Mouse (Mus musculus) forebrain, postnatal 0 days (tissue): ENCODE measurements around the gene Vmn2r83. TPM values are rescaled to one million over a fixed set of nuclear protein-coding genes. Genes with fewer than 3 reads are reported as not detected.

ENCODE experiments used
- ATAC-seq: fragments of 200-750 bp; cut with Nextera tagmentation; 2 replicates; pipeline ENCODE4 v1.8.0; 2017; ENCODE audit warnings: mild to moderate bottlenecking, moderate library complexity
- DNase-seq: peaks from one replicate; pipeline ENCODE4 v3.0.0-alpha.2; 2015
- H3K27ac ChIP-seq: fragments of 300-500 bp; sonication (generic); 2 replicates; pipeline ENCODE4 v1.5.1; 2014; ENCODE audit warnings: low read depth, mild to moderate bottlenecking, antibody characterized with exemption, low read length, moderate library complexity, mixed read lengths
- H3K27me3 ChIP-seq: fragments of 300-500 bp; sonication (generic); 2 replicates; pipeline ENCODE4 v1.6.1; 2014; ENCODE audit warnings: mild to moderate bottlenecking, low read length, mixed read lengths; ENCODE audit not compliant: insufficient read depth
- H3K36me3 ChIP-seq: fragments of 300-500 bp; sonication (generic); 2 replicates; pipeline ENCODE4 v1.6.1; 2014; ENCODE audit warnings: mild to moderate bottlenecking, moderate library complexity; ENCODE audit not compliant: insufficient read depth
- H3K4me1 ChIP-seq: fragments of 300-500 bp; sonication (generic); 2 replicates; pipeline ENCODE4 v1.6.1; 2014; ENCODE audit warnings: antibody characterized with exemption; ENCODE audit not compliant: insufficient read depth
- H3K4me2 ChIP-seq: fragments of 300-500 bp; sonication (generic); 2 replicates; pipeline ENCODE4 v1.6.1; 2014; ENCODE audit warnings: low read depth, mild to moderate bottlenecking, moderate library complexity
- H3K4me3 ChIP-seq: fragments of 300-500 bp; sonication (generic); 2 replicates; pipeline ENCODE4 v1.5.1; 2014; ENCODE audit warnings: low read depth, low read length, mixed read lengths
- H3K9ac ChIP-seq: fragments of 300-500 bp; sonication (generic); 2 replicates; pipeline ENCODE4 v1.6.1; 2014; ENCODE audit warnings: mild to moderate bottlenecking
- H3K9me3 ChIP-seq: fragments of 300-500 bp; sonication (generic); 2 replicates; pipeline ENCODE4 v1.6.1; 2016; ENCODE audit warnings: low read length
- CTCF ChIP-seq: sonication (generic); IDR thresholded peaks from 2 replicates; pipeline ENCODE4 v1.5.1; 2016; ENCODE audit warnings: antibody characterized with exemption, control low read depth, low read depth
- WGBS: fragments of 180-500 bp; shearing (Covaris S2); extraction: QIAGEN DNeasy Blood & Tissue Kit; methylation state at CpG from one replicate; pipeline ENCODE4 v1.1.7; 2014; 5-methylcytosine and 5-hydroxymethylcytosine counted together
- microRNA-seq, 2 experiments: library from miRNA; unstranded; fragments of <30 nt; microRNA quantifications; one replicate each; pipeline ENCODE4; 2016
- polyA plus RNA-seq: library from polyadenylated mRNA; unstranded; fragments of >200 nt; fragmentation: Nextera tagmentation; extraction: Ambion mirVana; gene quantifications from 2 replicates; pipeline ENCODE4 v1.2.1, GENCODE M21; 2015
- total RNA-seq: library from RNA; depleted of rRNA; stranded (reverse); fragments of >200 nt; gene quantifications from 2 replicates; pipeline ENCODE4 v1.2.3, GENCODE M21; 2014; rRNA removed

The Vmn2r83 gene
- total and polyA plus RNA-seq, 2 experiments from 2014 or later = not detected

GRCm38 (mm10) chr10:79538323-79538722 is 69.8 kb downstream of the Vmn2r83 start:
- no peaks in the 10 kb centered on the region for H3K27me3 ChIP-seq
- no peak overlapping the region for H3K4me2 ChIP-seq
- TF ChIP-seq CTCF = no peak
- peaks cover under 1% of the 10 kb centered on the region; the same call in 1 of the 2 replicates for H3K4me1 ChIP-seq
- H3K27ac ChIP-seq = no peak overlapping the region
- DNase-seq = no peak
- H3K9ac ChIP-seq = no peak overlapping the region
- ATAC-seq = no peak
- 76% methylated on average over 3 of the region's 3 CpGs for WGBS
- H3K4me3 ChIP-seq = no peak overlapping the region
- H3K36me3 ChIP-seq = peaks cover 42% of the 10 kb centered on the region
- H3K9me3 ChIP-seq = no peaks in the 10 kb centered on the region

DNA sequence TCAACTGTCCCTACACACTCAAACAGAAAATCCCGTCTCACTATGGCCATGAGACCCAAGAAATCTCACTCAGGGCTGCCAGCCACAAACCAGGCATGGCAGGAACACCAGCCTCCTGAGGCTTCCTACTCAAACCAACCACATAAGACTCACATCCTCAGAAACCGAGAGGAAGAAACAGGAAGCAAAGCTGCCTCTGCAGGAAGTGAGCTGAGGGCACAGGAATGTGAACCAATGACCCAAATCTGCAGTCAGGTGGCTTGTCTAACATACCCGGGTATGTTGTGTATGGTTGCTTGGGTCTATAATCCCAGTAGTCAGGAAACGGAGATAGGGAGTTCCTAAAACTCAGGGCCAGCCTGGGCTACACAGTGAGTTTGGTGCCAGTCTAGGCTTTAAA is 70.3 kb downstream of the Vmn2r83 start:
- no peaks in the 10 kb centered on the region for H3K27me3 ChIP-seq
- 80% methylated on average over 4 of the region's 4 CpGs for WGBS
- no peak overlapping the region for H3K27ac ChIP-seq
- H3K9me3 ChIP-seq = no peaks in the 10 kb centered on the region
- DNase-seq (no peak), ATAC-seq (no peak)
- H3K9ac ChIP-seq = no peak overlapping the region
- H3K4me3 ChIP-seq = no peak overlapping the region
- no peak overlapping the region for H3K4me2 ChIP-seq
- H3K36me3 ChIP-seq = peaks cover 48% of the 10 kb centered on the region
- H3K4me1 ChIP-seq = no peaks in the 10 kb centered on the region
- no peak for TF ChIP-seq CTCF

GRCm38 (mm10) chr10:79539701-79540495 is 71.4 kb downstream of the Vmn2r83 start:
- Histone ChIP-seq H3K27me3 (no peaks in the 10 kb centered on the region), H3K4me2 (no peak overlapping the region), H3K27ac (no peak overlapping the region), H3K4me3 (no peak overlapping the region), H3K36me3 (peaks cover 58% of the 10 kb centered on the region), H3K9ac (no peak overlapping the region), H3K4me1 (no peaks in the 10 kb centered on the region), H3K9me3 (no peaks in the 10 kb centered on the region)
- 97% methylated on average over 16 of the region's 16 CpGs for WGBS
- TF ChIP-seq CTCF = no peak
- DNase-seq = no peak
- no peak for ATAC-seq

DNA sequence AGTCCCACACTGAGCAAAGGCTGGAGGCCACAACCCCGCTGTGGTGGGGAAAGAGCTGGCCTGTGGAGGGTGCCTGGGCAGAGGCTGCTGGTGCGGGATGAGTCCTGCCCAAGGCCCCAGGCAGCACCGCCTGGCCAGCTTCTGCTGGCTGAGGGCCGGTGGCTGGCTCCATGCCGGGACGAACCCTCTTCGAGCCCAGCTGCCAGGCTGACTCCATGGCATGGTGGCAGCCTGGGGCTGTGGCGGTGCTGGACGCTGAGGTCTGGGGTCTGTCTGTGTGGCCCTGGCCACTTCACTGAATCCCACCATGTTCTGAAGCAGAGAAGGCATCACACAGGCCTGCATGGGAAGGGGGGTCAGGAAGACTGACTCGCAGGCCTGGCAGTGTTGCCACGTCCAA is 72.2 kb downstream of the Vmn2r83 start:
- Histone ChIP-seq H3K27me3 (no peaks in the 10 kb centered on the region), H3K4me1 (no peaks in the 10 kb centered on the region), H3K4me2 (no peak overlapping the region), H3K27ac (no peak overlapping the region), H3K36me3 (peaks cover 65% of the 10 kb centered on the region), H3K9ac (no peak overlapping the region), H3K4me3 (no peak overlapping the region), H3K9me3 (no peaks in the 10 kb centered on the region)
- no peak for TF ChIP-seq CTCF
- ATAC-seq (no peak), DNase-seq (no peak)
- WGBS = 92% methylated on average over 11 of the region's 11 CpGs

DNA sequence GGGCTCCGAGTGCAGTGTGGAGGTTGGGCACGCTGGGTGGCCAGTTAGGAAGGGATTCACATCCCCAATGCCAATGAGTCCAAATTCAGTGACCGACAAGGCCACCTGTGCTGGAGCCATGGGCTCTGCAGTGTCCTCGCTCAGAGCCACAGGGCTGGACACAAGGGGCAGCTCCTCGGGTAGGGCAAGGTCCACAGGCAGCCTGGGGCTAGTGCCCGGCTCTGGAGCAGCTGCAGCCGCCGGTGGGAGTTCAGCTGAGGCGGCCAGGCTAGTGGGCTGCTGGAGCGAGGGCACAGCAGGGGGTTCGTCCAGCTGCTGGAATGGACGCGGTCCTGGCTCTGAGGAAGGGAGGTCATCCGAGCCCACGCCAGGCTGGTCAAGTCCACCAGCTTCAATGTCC is 73.0 kb downstream of the Vmn2r83 start:
- ATAC-seq (no peak), DNase-seq (no peak)
- Histone ChIP-seq H3K9ac (no peak overlapping the region), H3K4me3 (no peak overlapping the region), H3K4me2 (no peak overlapping the region), H3K27ac (no peak overlapping the region), H3K36me3 (peaks cover 72% of the 10 kb centered on the region), H3K27me3 (no peaks in the 10 kb centered on the region), H3K4me1 (no peaks in the 10 kb centered on the region), H3K9me3 (no peaks in the 10 kb centered on the region)
- no peak for TF ChIP-seq CTCF
- WGBS = 82% methylated on average over 15 of the region's 15 CpGs

- Histone ChIP-seq H3K9ac (no peak overlapping the region), H3K27ac (no peak overlapping the region)
- WGBS = 94% methylated on average over 11 of the region's 11 CpGs
Measured at GRCm38 (mm10) chr10:79542171-79542570, 73.6 kb downstream of the Vmn2r83 start.

More at GRCm38 (mm10) chr10:79542171-79542570, 73.6 kb downstream of the Vmn2r83 start:
- no peak for ATAC-seq
- Histone ChIP-seq H3K4me1 (no peaks in the 10 kb centered on the region), H3K4me3 (no peak overlapping the region), H3K36me3 (peaks cover 79% of the 10 kb centered on the region), H3K9me3 (no peaks in the 10 kb centered on the region), H3K27me3 (no peaks in the 10 kb centered on the region), H3K4me2 (no peak overlapping the region)
- no peak for DNase-seq
- no peak for TF ChIP-seq CTCF

Small RNA genes within 50 kb of the gene (microRNA-seq; reads per million reads assigned to microRNA genes)
- 0 to 0.12 reads per million in 2 experiments for gene Mir6909

Other genes starting within 250 kb of the Vmn2r83 start
- not detected in 2 replicates for gene Vmn2r81, start 221.0 kb upstream of the Vmn2r83 start, total RNA-seq
- gene Vmn2r81, start 221.0 kb upstream of the Vmn2r83 start, polyA plus RNA-seq = not detected in 2 replicates
- gene Vmn2r82, start 112.2 kb upstream of the Vmn2r83 start, total RNA-seq = not detected in 2 replicates
- gene Vmn2r82, start 112.2 kb upstream of the Vmn2r83 start, polyA plus RNA-seq = not detected in 2 replicates
- gene Plpp2, start 65.1 kb downstream of the Vmn2r83 start, total RNA-seq = 18.5 and 24.1 TPM in 2 replicates
- 11.0 and 13.1 TPM in 2 replicates for gene Plpp2, start 65.1 kb downstream of the Vmn2r83 start, polyA plus RNA-seq
- gene Mier2, start 86.5 kb downstream of the Vmn2r83 start, total RNA-seq = 70.0 and 73.0 TPM in 2 replicates
- gene Mier2, start 86.5 kb downstream of the Vmn2r83 start, polyA plus RNA-seq = 37.5 and 38.6 TPM in 2 replicates
- not detected in 2 replicates for gene Theg, start 118.6 kb downstream of the Vmn2r83 start, total RNA-seq
- not detected in 2 replicates for gene Theg, start 118.6 kb downstream of the Vmn2r83 start, polyA plus RNA-seq
- gene C2cd4c, start 145.3 kb downstream of the Vmn2r83 start, total RNA-seq = 22.2 and 26.7 TPM in 2 replicates
- gene C2cd4c, start 145.3 kb downstream of the Vmn2r83 start, polyA plus RNA-seq = 0.65 and 0.69 TPM in 2 replicates
- 45.3 and 54.7 TPM in 2 replicates for gene Shc2, start 169.2 kb downstream of the Vmn2r83 start, total RNA-seq
- 11.3 and 16.9 TPM in 2 replicates for gene Shc2, start 169.2 kb downstream of the Vmn2r83 start, polyA plus RNA-seq
- gene Odf3l2, start 177.0 kb downstream of the Vmn2r83 start, total RNA-seq = 0.38 and 0.52 TPM in 2 replicates
- gene Odf3l2, start 177.0 kb downstream of the Vmn2r83 start, polyA plus RNA-seq = 0.44 and 0.81 TPM in 2 replicates
- gene Madcam1, start 195.8 kb downstream of the Vmn2r83 start, total RNA-seq = 0.38 and 0.95 TPM in 2 replicates
- 0.67 and 0.70 TPM in 2 replicates for gene Madcam1, start 195.8 kb downstream of the Vmn2r83 start, polyA plus RNA-seq
- gene Tpgs1, start 200.6 kb downstream of the Vmn2r83 start, total RNA-seq = 64.2 and 91.5 TPM in 2 replicates
- 128 and 148 TPM in 2 replicates for gene Tpgs1, start 200.6 kb downstream of the Vmn2r83 start, polyA plus RNA-seq
- gene Cdc34, start 213.5 kb downstream of the Vmn2r83 start, total RNA-seq = 61.9 and 69.9 TPM in 2 replicates
- gene Cdc34, start 213.5 kb downstream of the Vmn2r83 start, polyA plus RNA-seq = 67.9 and 76.5 TPM in 2 replicates
- gene Gzmm, start 220.3 kb downstream of the Vmn2r83 start, total RNA-seq = 2.5 and 3.3 TPM in 2 replicates
- 1.1 and 1.3 TPM in 2 replicates for gene Gzmm, start 220.3 kb downstream of the Vmn2r83 start, polyA plus RNA-seq
- gene Bsg, start 235.8 kb downstream of the Vmn2r83 start, total RNA-seq = 960 and 1,112 TPM in 2 replicates
- 1,015 and 1,046 TPM in 2 replicates for gene Bsg, start 235.8 kb downstream of the Vmn2r83 start, polyA plus RNA-seq
- gene Hcn2, start 247.9 kb downstream of the Vmn2r83 start, total RNA-seq = 28.0 and 34.5 TPM in 2 replicates
- gene Hcn2, start 247.9 kb downstream of the Vmn2r83 start, polyA plus RNA-seq = 3.6 and 4.7 TPM in 2 replicates